Mouse (Mus musculus) MN1 (cell line): ENCODE data around the gene Hmgcs1.
"Not testable (repeated sequence)": the region's sequence is repeated elsewhere in the genome, so short reads cannot be mapped to it uniquely, and the experiment has no call there.

Source experiments
- DNase-seq: peaks from one replicate; pipeline ENCODE4 v3.0.0-alpha.2; 2016; ENCODE audit warnings: low spot score

Gene Hmgcs1

DNA sequence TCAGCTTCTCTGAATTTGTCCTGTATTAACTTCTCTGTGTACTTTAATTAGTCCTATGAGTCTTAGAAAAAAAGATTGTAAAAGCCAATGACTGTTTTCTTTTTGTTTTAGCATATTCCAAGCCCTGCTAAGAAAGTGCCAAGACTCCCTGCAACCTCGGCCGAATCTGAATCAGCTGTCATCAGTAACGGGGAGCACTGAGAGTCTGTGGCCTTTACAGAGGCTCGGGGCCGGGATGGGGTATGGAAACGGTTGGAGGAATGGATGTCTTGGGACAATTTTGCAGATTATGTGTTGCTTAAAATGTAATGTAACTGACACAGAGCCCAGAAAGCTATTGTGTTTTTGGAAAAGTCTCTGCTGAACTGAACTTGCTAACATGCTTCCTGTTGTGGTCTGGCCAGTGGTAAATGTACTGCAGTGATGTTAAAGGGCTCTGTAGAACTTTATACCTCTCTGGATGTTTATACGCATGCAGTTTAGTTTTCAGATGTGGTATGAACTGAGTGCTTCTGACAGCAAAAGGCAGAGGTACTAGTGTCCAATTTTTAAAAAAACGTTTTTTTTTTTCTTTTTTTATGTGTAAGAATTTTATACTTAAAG, 16.2 kb downstream of the Hmgcs1 start:
- DNase-seq: not testable (repeated sequence)

DNA sequence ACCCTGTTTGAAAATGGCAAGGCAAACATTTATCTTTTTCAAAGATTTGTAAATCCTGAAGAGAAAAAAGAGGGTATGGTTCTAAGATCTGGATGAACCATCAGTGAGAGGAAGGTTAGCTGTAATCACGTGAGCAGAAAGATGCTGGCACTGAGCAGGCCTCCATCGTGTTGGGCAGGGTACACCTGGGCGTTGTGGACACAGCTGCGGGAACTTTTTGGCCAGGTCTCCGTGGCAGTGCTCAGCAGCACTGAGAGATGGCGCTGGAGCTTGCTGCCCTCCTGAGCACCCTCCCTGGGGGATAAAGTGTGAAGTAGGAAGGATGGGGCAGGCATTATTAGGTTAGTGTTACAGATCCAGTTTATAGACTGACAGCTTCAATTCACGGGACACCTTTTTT, 16.8 kb downstream of the Hmgcs1 start:
- DNase-seq: peak; percentile 35

DNA sequence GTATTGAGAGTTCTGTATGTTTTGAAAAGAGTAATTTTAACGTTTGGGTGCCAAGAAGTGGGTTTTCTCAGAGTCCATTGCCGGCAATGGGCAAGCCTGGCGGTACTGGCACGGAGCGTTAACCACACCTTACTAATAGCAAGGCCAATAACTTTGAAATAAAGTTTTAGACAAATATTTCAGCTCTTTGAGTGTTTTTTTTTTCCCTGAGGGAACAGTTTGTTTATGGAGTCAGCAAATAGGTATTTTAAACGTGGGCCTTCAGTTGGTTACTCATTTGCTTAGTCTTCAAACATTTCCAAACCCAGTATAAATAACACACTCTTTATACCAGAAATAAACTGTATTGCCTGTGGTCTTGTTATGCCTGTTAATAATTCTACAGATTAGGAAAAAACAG, 17.7 kb downstream of the Hmgcs1 start:
- no peak for DNase-seq

DNA sequence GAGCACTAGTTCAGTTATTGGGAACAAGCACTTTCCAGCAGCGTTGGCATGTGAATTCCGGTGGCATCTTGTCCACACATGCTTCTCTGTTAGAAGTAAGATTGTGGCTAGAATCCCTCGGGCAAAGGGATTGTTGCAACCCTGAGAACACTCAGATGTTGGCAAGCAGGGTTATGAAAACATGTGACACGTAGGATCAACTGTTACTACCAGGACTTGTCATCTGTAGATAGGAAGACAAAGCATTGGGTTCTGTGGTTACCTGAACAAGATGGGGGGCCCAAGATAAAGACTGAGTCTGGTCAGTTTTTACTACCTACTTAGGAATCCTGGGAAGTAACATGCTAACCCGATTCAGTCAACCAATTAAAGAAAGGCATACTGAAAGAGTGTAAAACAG, 18.8 kb downstream of the Hmgcs1 start:
- no peak for DNase-seq

DNA sequence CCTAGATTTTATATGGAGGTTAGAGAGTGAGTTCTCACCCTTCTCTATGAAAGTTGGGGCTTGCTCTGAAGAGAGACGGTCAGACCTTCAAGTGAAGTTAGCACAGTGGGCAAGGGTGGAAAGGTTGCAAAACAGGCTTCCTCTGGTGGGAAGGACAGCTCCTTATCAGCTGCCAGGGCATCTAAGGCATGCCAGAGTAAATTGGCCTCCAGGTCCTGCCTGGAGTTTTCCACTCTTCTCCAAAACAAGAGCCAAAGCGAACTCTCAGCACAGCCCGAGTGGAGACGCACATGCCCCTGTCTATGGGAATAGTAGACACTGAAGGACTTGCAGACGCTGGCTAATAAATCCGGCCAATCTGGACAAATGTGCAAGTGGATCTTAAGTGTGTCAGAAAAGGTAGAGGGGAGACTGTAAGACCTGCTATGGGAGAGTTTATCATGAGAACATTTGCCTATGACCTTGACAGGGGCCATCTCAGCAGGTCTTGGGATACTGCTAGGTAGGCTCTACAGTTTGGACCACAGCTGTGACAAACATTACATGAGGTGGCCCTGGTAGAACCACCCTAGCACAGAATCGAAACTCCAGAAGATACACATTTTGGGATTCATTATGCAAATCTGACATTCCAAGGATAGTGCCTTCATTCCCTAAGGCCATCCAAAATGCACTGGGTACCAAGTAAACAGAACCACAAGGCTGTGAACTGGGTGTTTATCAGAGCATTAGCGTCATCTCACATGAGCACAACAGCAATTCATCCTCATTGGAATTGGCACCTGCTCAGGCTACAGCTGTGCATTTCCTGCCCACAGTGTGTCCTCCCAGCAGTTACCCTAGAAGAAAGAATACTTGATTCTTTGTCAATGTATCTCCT, 19.4 kb downstream of the Hmgcs1 start:
- no peak for DNase-seq

DNA sequence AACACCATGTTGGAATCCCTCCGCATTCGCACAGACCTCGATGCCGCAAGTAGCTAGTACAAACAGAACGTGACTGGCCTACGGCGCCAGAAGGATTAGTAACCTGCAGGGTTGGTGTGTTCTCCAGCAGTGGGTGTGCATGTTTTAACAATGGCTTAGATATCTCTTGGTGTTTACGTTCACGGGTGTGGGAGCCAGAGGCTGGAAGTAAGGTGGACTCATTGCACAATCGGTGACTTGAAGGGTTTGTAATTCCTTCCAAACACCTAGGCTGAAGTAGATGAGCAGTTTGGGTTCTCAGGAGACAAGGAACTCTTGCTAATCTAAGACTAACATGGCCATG, 20.1 kb downstream of the Hmgcs1 start:
- DNase-seq: no peak

DNA sequence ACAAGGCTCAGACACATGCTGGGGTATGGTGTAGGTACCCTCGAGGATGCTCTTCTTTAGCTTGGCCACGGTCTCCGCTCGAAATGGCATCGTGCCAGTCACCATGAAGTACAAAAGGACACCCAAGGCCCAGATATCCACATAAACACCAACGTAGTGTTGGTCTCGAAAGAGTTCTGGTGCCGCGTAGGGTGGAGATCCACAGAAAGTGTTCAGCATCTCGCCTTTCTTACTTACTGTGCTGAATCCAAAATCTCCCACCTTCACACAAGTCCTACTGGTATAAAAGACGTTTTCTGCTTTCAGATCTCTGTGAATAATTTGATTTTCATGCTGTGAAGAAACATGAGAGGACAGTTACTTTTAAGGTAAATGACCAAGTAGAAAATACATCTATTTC, 22.3 kb downstream of the Hmgcs1 start:
- DNase-seq: no peak

DNA sequence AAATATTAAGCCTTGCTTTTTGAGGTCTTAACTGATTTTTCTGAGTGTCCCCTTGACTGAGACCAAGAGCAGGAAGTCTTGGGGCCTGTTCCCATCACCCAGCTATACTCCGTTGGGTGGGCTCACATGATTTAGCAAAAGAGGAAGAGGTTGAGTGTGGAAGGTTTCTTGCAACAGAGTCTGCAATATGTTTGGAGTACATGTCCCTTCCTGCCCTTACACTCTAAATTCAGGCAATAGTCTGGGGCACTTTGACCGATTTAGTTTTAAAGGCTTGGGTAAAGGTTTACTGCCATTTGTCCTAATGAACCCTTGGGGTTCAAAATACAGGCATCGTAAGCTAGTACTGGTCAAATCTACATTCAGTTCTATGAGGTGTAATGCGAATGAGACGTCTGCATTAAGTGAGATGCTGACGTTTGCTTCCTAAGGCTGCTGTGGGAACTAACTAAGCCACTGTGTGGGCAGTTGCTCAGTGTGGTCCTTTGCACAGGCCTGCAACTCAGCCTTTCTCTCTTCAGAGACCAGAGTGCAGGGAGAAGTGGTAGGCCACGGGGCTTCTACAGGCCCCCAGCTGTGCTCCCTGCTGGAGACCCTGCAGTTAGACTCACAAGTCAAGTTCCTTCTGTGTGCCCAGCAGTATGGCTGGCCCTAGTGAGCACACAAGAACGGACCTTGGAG, 23.1 kb downstream of the Hmgcs1 start:
- no peak for DNase-seq

DNA sequence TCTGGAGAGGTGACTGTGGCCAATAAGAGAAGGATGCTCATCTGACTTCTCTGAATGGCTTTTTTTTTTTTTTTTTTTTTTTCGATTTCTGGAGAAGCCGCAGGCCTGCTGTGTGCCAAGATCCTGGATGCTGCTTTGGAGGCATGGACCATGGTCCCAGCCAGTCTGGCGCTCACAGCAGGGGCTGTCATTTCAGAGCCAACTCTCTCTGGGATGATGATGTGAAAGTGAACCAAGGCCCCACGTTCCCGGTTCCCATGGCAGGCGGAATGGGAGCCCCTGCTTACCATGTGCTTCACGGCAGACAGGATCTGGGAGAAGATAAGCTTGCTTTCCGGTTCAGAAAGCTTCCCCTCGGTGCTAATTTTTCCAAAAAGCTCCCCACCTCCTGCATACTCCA, 23.6 kb downstream of the Hmgcs1 start:
- no peak for DNase-seq

DNA sequence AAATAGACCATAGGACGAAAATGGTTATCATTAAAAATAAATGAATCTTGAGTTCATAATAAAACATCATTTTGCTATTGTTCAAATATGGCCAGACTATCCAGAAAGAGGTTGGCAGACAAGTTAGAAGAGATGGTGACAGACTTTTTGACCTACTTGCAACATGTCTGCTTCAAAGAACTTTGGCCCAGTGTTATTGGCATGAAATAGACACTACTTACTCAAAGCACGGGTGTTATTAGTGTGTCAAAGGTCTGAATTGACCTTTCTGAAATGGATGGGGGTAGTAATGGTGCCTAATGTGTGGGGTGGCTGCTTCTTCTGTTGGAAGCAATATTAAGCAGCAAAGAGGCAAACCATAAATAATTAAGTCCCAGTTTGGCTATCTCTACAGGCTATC, 25.9 kb downstream of the Hmgcs1 start:
- no peak for DNase-seq

DNA sequence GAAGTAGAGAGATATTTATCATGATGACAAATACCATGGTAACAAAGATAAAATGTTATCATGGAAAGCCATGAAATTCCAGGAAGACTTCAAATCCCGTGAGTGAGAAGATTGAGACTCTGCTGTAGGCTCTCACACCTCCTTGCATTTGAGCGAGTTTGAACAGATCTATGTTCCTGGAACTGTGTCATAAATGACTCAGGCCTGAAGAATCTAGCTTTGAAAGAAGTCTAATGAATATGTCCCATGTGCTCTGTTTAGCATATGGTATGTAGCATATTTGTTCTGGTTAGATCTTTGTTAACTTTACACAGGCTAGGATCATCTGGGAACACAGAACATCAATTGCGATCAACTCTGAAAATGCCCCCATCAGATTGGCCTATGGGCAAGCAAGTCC, 32.3 kb downstream of the Hmgcs1 start:
- DNase-seq: no peak

DNA sequence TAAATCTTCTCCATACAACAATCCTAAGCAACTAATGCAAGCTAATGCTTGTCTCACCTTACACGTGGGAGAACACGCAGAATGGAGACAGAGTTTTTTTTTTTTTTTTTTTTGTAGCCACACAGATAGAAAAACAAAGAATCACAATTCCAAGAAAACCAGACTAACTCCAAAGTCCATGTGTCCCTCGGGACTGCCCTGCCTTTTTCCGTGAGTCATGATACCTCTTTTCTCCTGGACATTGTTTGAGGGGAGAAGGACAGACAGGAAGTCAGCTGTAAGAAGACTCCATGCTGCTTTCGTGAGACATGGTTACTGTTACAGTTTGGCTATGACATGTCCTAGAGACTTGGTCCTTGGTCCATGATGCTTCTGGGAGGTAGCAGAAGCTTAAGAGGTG, 33.2 kb downstream of the Hmgcs1 start:
- no peak for DNase-seq

DNA sequence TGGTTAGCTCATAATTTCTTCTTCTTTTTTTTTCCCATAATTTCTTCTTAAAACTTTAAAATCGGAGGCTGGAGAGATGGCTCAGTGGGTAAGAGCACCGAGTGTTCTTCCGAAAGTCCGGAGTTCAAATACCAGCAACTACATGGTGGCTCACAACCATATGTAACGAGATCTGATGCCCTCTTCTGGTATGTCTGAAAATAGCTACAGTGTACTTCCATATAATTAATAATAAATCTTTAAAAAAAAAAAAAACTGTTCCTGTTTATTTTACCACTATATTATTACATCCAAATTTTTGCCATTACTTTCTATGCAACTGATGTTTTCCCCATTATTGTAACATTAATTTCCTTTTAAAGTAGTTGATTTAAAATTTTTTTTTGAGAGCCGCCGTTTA, 34.4 kb downstream of the Hmgcs1 start:
- DNase-seq: no peak

DNA sequence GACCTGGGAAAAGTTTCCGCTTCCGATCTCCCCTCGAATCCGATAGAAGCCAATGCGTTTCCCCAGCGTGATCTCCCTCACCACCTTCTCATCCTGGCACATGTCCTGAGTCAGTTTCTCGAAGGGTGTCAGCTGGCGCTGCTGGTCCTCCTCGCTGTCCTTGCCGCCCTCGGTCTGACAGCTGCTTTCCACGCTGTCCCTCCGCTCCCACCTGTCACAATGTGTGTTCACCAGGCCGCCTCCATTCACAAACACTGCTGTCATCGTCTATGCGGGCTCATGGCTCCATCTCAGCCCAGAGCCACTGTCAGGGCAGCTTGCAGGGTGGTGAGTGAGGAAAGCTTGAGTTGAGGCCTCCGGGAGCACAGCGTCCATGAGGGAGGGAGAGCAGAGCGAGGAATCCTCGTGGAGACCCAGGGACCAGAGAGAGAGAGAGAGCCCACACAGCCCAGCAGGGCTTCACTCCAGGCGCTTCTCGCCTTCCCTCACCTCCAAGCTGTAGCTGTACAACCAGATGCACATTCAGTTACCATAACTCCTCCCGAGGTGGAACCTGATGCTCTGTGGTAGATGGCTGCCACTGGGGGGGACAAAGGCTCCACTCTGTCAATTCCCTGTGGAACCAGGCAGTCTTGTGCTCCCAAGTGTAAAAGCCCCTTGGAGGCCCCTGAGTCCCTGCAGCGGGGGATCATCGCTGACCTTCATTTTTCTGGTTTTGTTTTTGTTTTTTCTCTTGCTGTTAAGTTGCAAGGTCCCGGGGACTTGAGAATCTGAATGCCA, 37.6 kb downstream of the Hmgcs1 start:
- DNase-seq: no peak

DNA sequence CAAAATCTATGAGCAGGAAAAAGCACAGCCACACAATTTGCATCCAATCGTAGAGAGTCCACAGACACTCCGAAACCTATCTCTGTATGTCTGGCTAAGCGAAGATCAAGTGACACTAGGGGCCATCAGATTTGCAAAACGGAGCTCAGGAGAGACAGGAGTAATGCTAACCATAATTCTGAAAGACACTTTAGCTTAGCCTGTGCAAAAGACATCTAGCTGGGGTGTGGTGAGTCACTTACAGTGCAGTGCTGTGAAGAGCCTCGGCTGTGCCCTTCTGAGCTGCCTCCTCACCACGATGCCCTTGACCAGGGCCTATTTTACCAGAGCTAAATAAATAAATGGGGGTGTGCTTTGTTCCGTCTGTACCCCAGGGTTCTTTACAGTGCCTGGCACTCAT, 39.2 kb downstream of the Hmgcs1 start:
- no peak for DNase-seq

DNA sequence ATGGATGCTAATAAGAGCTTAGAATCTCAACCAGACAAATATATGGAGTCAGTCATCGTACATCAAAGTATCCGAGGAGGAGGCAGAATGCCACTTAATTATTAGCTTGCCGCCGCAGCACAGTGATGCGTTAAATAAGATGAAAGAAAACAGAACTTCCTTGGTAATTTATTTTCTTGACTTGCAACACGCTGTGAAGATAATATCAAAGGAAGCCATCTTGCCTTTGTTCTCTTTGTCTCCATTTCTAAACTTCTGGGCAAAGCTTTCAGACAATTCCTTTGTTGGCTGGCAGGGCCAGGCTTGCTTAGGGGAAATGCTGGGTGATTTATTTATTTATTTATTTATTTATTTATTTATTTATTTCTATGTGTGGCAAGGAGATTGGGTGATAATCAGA, 41.3 kb downstream of the Hmgcs1 start:
- DNase-seq: peak; percentile 54

DNA sequence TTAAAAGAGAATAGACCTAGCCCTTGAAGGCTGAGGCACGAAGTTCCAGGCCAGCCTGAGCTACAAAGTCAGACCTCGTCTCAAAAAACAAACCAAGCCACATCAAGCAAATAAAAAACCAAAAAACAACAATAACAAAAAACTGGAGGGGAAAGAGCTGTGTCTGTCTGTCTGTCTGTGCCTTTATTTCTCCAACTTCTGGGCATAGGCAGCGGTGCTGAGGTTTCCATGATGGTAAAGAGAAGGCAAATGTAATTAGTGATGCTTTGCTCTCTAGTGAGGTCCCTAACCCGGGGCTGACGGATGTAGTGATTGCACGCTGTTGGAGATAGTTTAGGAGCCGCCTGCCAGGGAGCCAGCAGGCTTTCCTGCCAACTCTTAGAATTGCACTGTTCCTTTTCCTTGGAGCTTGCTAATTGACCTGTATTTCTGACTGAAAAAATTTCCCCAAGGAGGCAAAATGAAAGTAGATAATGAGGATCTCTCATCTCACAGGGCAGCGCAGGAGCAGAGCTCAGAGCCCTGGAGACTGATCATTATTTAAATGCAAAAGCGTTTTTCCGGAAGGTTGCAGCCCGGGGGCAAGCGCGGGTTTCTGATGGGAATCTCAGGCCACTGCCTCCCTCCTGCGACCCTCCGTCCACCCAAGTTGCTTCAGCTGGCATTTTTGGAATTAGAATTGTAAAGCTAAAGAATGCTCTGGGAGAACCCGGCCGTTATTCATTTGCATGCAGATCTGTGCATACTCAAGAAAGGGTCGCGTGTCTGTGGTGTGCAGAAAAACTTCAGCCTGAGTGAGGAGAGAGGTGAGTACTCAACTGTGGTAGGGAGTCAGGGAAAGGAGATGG, 51.4 kb downstream of the Hmgcs1 start:
- DNase-seq: peak; percentile 60

DNA sequence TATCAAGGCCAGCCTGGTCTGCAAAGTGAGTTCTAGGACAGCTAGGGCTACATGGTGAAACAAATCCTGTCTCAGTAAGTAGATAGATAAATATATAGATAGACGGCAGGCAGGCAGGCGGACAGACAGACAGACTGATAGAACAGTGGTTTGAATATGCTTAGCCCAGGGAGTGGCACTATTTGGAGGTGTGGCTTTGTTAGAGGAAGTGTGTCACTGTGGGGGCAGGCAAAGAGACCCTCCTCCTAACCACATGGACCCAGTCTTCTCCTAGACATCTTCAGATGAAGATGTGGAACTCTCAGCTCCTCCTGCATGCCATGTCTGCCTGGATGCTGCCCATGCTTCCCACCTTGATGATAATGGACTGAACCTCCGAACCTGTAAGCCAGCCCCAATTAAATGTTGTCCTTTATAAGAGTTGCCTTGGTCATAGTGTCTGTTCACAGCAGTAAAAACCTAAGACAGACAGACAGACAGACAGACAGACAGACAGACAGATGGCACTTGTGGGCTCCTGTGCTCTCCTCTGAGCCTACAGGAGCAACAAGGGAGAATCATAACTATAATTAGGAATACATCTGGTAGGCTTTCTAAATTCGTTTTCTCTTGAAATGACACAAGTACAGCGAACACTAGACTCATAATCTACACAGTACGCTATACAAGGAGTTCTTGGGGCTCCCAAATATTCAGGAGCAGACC, 52.7 kb downstream of the Hmgcs1 start:
- no peak for DNase-seq

DNA sequence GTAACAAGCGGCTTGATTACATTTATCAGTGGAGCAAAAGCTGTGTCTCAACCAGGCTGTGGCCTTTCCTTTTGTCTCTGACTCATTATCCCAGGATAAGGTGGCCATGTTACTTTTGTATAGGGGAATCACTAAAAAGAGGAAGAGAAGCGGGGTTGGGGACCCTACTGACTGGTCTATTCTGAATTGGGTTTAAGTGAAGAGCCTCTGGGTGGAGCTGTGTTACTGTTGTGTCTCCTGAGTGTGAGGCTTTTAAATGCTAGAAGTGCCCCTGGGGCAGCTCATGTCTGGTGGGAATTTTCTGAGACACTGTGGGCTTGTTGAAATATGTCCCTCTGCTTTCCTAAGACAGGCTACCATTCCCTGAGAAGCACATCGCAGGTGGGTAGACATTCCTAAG, 53.3 kb downstream of the Hmgcs1 start:
- DNase-seq: no peak

DNA sequence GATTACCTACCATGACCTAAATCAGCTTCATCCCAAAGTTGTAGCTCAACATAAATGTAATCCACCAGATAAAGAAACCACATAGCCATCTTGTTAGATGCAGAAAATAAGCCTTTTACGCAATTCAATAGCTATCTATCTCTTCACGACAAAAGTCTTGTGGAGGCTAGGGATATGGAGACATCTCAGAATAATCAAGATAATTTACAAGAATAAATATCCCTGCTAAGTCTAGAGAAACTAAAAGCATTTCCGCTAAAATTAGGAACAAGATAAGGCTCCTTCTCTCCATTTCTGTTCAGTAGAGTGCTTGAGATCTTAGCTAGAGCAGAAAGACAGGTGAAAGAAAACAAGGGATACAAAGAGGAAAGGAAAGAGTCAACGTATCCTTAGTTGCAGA, 56.8 kb downstream of the Hmgcs1 start:
- DNase-seq: no peak
